Mouse (Mus musculus) G1E (cell line): ENCODE data around the gene Mob3a. TPM values are rescaled to one million over a fixed set of nuclear protein-coding genes. Genes with fewer than 3 reads are reported as not detected.

Experiments used
- ATAC-seq: 2 replicates; pipeline ENCODE4 v1.8.0; 2016; ENCODE audit warnings: mild to moderate bottlenecking; ENCODE audit not compliant: insufficient number of reproducible peaks, poor library complexity, low FRiP score, severe bottlenecking; ENCODE audit errors: extremely low read depth
- DNase-seq: peaks from one replicate; pipeline ENCODE4 v3.0.0; 2012; ENCODE audit warnings: low spot score
- H3K27me3 ChIP-seq: 2 replicates; pipeline ENCODE4 v1.6.1; 2012; ENCODE audit warnings: mild to moderate bottlenecking, low read length, inconsistent platforms; ENCODE audit not compliant: insufficient read depth
- H3K36me3 ChIP-seq: replicated peaks from 2 replicates; pipeline ENCODE3; 2012; ENCODE audit warnings: mild to moderate bottlenecking, inconsistent platforms
- H3K4me1 ChIP-seq: 2 replicates; pipeline ENCODE4 v1.6.1; 2012; ENCODE audit warnings: low read depth, low read length, inconsistent platforms, mixed read lengths; ENCODE audit not compliant: insufficient read depth
- H3K4me3 ChIP-seq: 2 replicates; pipeline ENCODE4 v1.5.1; 2012; ENCODE audit warnings: low read depth, mild to moderate bottlenecking, inconsistent platforms, low read length, moderate library complexity, mixed read lengths
- H3K9me3 ChIP-seq: replicated peaks from 2 replicates; pipeline ENCODE4 v1.6.1; 2012; ENCODE audit warnings: inconsistent platforms
- CTCF ChIP-seq: IDR thresholded peaks from 2 replicates; pipeline ENCODE4 v1.5.1; 2012; ENCODE audit warnings: low read depth, low read length, inconsistent platforms, mixed read lengths
- GATA1 ChIP-seq: IDR thresholded peaks from 2 replicates; pipeline ENCODE4 v1.6.1; 2012; ENCODE audit warnings: borderline replicate concordance, low read length, inconsistent platforms, mixed read lengths
- GATA2 ChIP-seq: IDR thresholded peaks from 2 replicates; pipeline ENCODE4 v1.6.1; 2012; ENCODE audit warnings: low read depth, low read length, inconsistent platforms, borderline replicate concordance
- POLR2AphosphoS5 ChIP-seq: IDR thresholded peaks from 2 replicates; pipeline ENCODE4 v1.6.1; 2012; ENCODE audit warnings: low read depth, low read length, inconsistent platforms; ENCODE audit not compliant: insufficient replicate concordance
- TAL1 ChIP-seq: conservative IDR thresholded peaks from 2 replicates; pipeline ENCODE4 v1.6.1; 2012; ENCODE audit warnings: low read depth, low read length, inconsistent platforms, mixed read lengths
- polyA plus RNA-seq: library from polyadenylated mRNA; stranded (reverse); fragments of >175 nt; gene quantifications from 2 replicates; pipeline ENCODE4 v1.2.3, GENCODE M21; 2012
- total RNA-seq, 2 experiments: library from RNA; stranded (forward) in 1 of 2; stranded (reverse) in 1 of 2; fragments of 200-1000 nt in 1 of 2; fragments of >200 nt in 1 of 2; fragmentation: Nextera tagmentation in 1 of 2; gene quantifications; 2 replicates each; pipeline ENCODE4 v1.2.3; 2014 to 2017

The Mob3a gene
- total and polyA plus RNA-seq, 3 experiments = 52.8 to 54.2 (median 53.8) TPM

GRCm38 (mm10) chr10:80741634-80742179, 39.9 kb upstream of the Mob3a start:
- no peak for ATAC-seq
- no peaks in the 10 kb centered on the region for H3K9me3 ChIP-seq
- H3K4me3 ChIP-seq = peak overlapping the region; percentile 87
- peaks cover 6% of the 10 kb centered on the region; the same call in 1 of the 2 replicates for H3K27me3 ChIP-seq
- peaks cover 37% of the 10 kb centered on the region for H3K36me3 ChIP-seq
- TF ChIP-seq POLR2AphosphoS5 (no peak), TAL1 (no peak), GATA1 (no peak), GATA2 (no peak), CTCF (no peak)
- peaks cover 54% of the 10 kb centered on the region for H3K4me1 ChIP-seq
- DNase-seq = no peak

- peaks cover under 1% of the 10 kb centered on the region; the same call in 1 of the 2 replicates for H3K27me3 ChIP-seq
- DNase-seq (no peak), ATAC-seq (no peak)
- TF ChIP-seq TAL1 (no peak), GATA2 (no peak)
- peaks cover 58% of the 10 kb centered on the region for H3K4me1 ChIP-seq
- peak overlapping the region; percentile 87 for H3K4me3 ChIP-seq
- peaks cover 42% of the 10 kb centered on the region for H3K36me3 ChIP-seq
- no peaks in the 10 kb centered on the region for H3K9me3 ChIP-seq
Measured at GRCm38 (mm10) chr10:80741146-80741545, 39.4 kb upstream of the Mob3a start.

- Histone ChIP-seq H3K4me3 (no peak overlapping the region), H3K4me1 (peaks cover 54% of the 10 kb centered on the region), H3K27me3 (no peaks in the 10 kb centered on the region), H3K9me3 (no peaks in the 10 kb centered on the region), H3K36me3 (peaks cover 65% of the 10 kb centered on the region)
- ATAC-seq (no peak), DNase-seq (no peak)
- TF ChIP-seq GATA1 (no peak), GATA2 (no peak), POLR2AphosphoS5 (no peak), CTCF (no peak), TAL1 (no peak)
Measured at GRCm38 (mm10) chr10:80738657-80739056, 36.9 kb upstream of the Mob3a start.

- DNase-seq (no peak), ATAC-seq (no peak)
- H3K4me3 ChIP-seq = no peak overlapping the region
- H3K27me3 ChIP-seq = no peaks in the 10 kb centered on the region
- TF ChIP-seq GATA2 (no peak), POLR2AphosphoS5 (no peak), GATA1 (no peak), CTCF (no peak), TAL1 (no peak)
- no peaks in the 10 kb centered on the region for H3K9me3 ChIP-seq
- H3K4me1 ChIP-seq = peaks cover 53% of the 10 kb centered on the region
- peaks cover 84% of the 10 kb centered on the region for H3K36me3 ChIP-seq
Measured at GRCm38 (mm10) chr10:80736731-80737130, 35.0 kb upstream of the Mob3a start.

GRCm38 (mm10) chr10:80732611-80733101, 30.9 kb upstream of the Mob3a start:
- H3K4me3 ChIP-seq = no peak overlapping the region
- peaks cover 37% of the 10 kb centered on the region for H3K4me1 ChIP-seq
- no peak for DNase-seq
- TF ChIP-seq CTCF (no peak), GATA1 (no peak), POLR2AphosphoS5 (no peak), GATA2 (no peak), TAL1 (no peak)
- H3K27me3 ChIP-seq = no peaks in the 10 kb centered on the region
- ATAC-seq = no peak
- no peaks in the 10 kb centered on the region for H3K9me3 ChIP-seq
- H3K36me3 ChIP-seq = peaks cover 96% of the 10 kb centered on the region

GRCm38 (mm10) chr10:80727369-80728127, 25.8 kb upstream of the Mob3a start:
- H3K9me3 ChIP-seq = no peaks in the 10 kb centered on the region
- DNase-seq = no peak
- no peaks in the 10 kb centered on the region for H3K27me3 ChIP-seq
- no peak overlapping the region for H3K4me3 ChIP-seq
- TF ChIP-seq GATA2 (no peak), TAL1 (no peak), CTCF (no peak), GATA1 (no peak), POLR2AphosphoS5 (no peak)
- H3K36me3 ChIP-seq = peaks cover 99% of the 10 kb centered on the region
- no peak for ATAC-seq
- H3K4me1 ChIP-seq = peaks cover 24% of the 10 kb centered on the region
